Mouse (Mus musculus): ENCODE data around the gene Rragd. TPM values are rescaled to one million over a fixed set of nuclear protein-coding genes. Genes with fewer than 3 reads are reported as not detected.

Rragd gene
- total RNA-seq, 2 experiments from 2014 or later = 0.14 TPM; not detected in 1

- no peak for ATAC-seq (replicated peaks; ENCODE audit: low FRiP score, low TSS enrichment, poor library complexity, severe bottlenecking)
Measured at GRCm38 (mm10) chr4:32984801-32985675, 2.2 kb downstream of the Rragd start.

GRCm38 (mm10) chr4:32985684-32986083, 2.8 kb downstream of the Rragd start:
- no peak for ATAC-seq (replicated peaks; ENCODE audit: low FRiP score, low TSS enrichment, poor library complexity, severe bottlenecking)

DNA sequence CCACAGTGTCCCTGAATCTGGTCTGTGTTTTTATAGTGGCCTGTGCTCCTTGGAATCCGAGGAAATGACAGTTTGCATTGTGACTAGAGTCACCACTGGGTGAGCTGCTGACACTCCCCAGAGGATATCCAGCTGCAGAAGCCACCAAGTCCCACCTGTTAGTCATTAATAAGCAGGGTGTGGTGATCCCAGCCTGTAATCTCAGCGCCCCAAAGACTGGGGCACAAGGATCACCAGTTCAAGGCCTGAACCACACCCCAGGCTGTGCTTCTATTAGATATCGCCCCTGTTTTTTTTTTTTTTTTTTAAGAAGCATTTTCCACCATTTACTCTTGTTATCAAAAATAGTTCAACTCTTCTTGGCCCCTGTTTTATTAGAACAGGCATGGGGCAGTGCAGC, 4.2 kb downstream of the Rragd start:
- ATAC-seq (replicated peaks; ENCODE audit: low FRiP score, low TSS enrichment, poor library complexity, severe bottlenecking) = peak; percentile 97

DNA sequence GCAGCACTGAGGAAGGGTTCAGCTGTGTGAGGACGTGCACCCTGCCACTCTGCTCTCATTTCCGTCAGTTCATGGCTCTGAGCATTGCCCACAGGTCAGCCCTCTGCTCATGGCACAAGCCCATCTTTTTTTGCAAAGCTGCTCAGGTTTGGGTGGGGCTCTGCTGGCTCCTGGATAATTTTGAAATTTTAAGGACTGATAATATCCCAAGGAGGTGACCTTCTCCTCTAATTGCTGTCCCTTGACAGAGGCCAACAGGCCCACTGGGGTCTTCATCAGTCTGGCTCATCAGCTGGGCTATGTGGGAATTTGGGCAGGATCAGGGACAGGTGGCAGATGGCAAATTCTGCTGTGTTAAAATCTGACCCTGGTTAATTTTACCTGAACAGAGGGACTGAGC, 6.5 kb downstream of the Rragd start:
- no peak for ATAC-seq (replicated peaks; ENCODE audit: low FRiP score, low TSS enrichment, poor library complexity, severe bottlenecking)

DNA sequence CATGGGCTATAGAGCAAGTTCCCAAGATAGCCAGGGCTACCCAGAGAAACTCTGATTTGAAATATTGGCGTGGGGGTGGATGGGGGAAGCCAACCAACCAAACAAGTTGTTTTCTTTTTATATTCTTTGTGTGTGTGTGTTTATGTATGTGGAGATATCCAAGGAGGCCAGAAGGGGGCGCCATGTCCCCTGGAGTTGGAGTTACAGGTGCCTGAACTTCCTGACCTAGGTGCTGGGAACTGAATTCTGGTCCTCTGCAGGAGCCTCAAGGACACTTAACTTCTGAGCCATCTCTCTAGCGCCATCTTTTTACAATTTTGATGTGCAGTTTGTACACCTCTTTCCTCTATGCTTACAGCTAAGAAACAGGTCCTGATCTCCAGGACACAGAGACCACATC, 11.3 kb downstream of the Rragd start:
- no peak for ATAC-seq (replicated peaks; ENCODE audit: low FRiP score, low TSS enrichment, poor library complexity, severe bottlenecking)

DNA sequence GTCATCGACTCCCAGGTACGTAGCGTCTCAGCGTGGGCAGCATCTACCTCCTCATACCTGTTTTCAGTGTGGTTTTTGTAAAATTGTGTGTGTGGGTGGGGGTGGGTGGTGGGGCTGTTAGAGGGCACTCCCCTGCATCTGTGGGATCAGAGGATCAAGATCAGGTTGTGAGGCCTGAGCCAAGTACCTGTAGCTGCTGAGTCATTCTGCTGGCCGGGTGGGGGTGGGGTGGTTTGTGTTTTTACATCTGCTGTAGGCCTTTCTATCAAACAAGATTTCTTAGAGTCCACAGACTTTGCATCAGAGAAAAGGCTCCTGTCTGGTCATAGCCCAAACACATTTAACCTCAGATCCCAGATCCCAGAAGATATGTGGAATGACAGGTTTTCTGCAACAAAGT, 13.2 kb downstream of the Rragd start:
- no peak for ATAC-seq (replicated peaks; ENCODE audit: low FRiP score, low TSS enrichment, poor library complexity, severe bottlenecking)

DNA sequence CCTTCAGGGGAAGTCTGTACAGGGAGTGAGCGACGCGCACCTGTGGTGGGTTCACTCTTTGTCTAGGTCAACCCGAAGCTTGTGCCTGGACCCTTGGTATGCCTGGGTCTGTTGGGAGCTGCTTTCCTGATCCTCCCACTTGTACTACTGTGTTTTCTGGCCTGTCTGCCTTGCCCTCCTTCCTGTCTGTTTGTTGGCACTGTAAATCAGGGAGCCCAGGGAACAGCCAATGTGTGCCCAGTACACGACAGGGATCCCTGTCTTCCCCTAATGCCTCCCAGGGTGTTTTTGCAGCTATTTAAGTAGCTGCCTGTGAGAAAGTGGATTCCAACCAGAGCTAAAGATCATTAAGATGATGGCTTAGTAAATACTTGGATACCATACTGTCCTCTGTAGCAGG, 14.7 kb downstream of the Rragd start:
- ATAC-seq (replicated peaks; ENCODE audit: low FRiP score, low TSS enrichment, poor library complexity, severe bottlenecking) = no peak

DNA sequence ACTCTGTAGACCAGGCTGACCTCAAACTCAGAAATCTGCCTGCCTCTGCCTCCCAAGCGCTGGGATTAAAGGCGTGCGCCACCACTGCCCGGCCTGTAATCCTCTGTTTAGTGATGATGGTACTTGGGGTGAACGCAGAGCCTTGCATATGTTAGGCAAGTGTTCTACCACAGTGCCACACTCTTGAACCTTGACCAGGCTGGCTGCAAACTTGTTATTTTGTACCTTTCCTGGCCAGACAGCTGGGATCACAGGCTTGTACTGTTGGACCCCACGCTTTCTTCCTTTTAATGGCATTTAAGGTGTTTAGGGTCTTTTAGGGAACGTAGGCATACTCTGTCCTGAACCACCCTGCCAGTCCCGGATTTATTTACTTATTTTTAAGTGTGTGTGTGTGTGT, 16.2 kb downstream of the Rragd start:
- ATAC-seq (replicated peaks; ENCODE audit: low FRiP score, low TSS enrichment, poor library complexity, severe bottlenecking) = no peak

DNA sequence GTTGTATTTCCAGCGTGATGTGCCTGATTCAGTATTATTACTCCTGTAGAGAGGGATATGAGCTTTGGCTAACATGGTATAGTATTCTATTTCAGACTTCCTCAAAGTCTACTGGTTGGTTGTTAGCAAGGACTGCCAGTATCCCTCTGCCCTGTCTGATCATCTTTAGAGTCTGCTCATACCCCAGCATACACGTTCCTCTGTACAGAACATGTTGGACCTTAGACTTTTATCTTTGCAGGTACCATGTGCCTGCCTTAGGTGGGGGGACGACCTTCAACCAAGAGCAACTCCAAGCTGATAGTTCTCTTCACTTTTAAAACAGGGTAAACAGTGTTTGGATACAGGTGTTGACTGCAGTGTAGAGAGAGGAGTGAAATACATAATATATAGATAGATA, 19.2 kb downstream of the Rragd start:
- ATAC-seq (replicated peaks; ENCODE audit: low FRiP score, low TSS enrichment, poor library complexity, severe bottlenecking) = no peak

GRCm38 (mm10) chr4:33005595-33006470, 23.0 kb downstream of the Rragd start:
- ATAC-seq (replicated peaks; ENCODE audit: low FRiP score, low TSS enrichment, poor library complexity, severe bottlenecking) = peak; percentile 65; the same call in 1 of the 2 replicates

GRCm38 (mm10) chr4:33006844-33007243, 24.0 kb downstream of the Rragd start:
- no peak for ATAC-seq (replicated peaks; ENCODE audit: low FRiP score, low TSS enrichment, poor library complexity, severe bottlenecking)

- ATAC-seq (replicated peaks; ENCODE audit: low FRiP score, low TSS enrichment, poor library complexity, severe bottlenecking) = no peak
Measured at GRCm38 (mm10) chr4:33007443-33008217, 24.8 kb downstream of the Rragd start.

DNA sequence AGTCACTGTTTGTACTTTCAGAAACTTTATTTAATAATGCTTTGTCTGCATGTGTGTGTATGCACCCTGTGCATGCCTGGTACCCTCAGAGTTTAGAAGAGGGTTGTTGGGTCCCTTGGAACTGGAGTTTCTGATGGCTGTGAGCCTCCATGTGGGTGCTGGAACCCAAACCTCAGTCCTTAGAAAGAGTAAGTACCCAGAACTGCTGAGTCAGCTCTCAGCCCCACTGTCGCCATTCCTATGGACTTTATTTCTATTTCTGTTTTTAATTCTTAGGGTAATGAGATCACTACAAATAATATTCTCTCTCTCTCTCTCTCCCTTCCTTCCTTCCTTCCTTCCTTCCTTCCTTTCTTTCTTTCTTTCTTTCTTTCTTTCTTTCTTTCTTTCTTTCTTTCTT, 27.2 kb downstream of the Rragd start:
- no peak for ATAC-seq (replicated peaks; ENCODE audit: low FRiP score, low TSS enrichment, poor library complexity, severe bottlenecking)

DNA sequence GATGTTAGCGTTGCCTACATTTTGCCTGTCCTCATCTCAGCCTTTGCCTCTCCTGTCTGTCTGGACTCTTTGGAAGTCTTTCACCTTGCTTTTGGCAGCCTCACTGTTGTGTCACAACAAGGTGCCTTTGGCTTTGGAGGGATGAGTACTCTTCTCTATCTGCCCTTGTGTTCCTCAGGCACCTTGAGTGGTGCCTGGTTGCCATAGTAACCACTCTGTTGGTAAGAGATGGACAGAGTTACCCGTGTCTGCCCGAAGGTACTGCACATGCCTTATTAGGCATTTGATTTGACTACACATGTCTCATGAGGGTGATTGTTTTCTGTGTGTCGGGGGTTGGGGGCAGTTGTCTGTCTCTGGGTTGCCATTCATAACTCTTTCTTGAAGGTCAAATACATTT, 29.6 kb downstream of the Rragd start:
- ATAC-seq (replicated peaks; ENCODE audit: low FRiP score, low TSS enrichment, poor library complexity, severe bottlenecking) = no peak

- ATAC-seq (replicated peaks; ENCODE audit: low FRiP score, low TSS enrichment, poor library complexity, severe bottlenecking) = peak; percentile 95
Measured at GRCm38 (mm10) chr4:33018361-33018999, 35.6 kb downstream of the Rragd start.

DNA sequence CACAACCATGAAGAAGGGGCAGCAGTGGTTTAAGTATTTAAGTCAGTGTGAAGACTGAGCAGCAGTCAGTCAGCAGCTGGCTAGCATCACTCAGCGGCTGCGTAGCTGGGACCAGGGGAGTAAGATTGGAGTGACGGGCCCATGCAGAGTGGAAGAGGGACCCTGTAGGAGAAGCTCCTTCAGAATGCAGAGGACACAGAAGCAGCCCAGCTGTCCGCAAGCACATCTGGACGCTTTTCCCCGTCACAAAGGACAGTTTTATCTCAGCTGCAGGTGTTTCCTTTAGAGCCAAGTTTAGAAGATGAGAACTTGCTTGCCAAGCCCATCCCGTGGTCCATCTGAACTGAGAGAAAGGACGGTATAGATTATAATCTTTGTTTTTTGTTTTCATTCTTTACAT, 41.6 kb downstream of the Rragd start:
- ATAC-seq (replicated peaks; ENCODE audit: low FRiP score, low TSS enrichment, poor library complexity, severe bottlenecking) = no peak

GRCm38 (mm10) chr4:33029104-33029503, 46.3 kb downstream of the Rragd start:
- ATAC-seq (replicated peaks; ENCODE audit: low FRiP score, low TSS enrichment, poor library complexity, severe bottlenecking) = no peak

DNA sequence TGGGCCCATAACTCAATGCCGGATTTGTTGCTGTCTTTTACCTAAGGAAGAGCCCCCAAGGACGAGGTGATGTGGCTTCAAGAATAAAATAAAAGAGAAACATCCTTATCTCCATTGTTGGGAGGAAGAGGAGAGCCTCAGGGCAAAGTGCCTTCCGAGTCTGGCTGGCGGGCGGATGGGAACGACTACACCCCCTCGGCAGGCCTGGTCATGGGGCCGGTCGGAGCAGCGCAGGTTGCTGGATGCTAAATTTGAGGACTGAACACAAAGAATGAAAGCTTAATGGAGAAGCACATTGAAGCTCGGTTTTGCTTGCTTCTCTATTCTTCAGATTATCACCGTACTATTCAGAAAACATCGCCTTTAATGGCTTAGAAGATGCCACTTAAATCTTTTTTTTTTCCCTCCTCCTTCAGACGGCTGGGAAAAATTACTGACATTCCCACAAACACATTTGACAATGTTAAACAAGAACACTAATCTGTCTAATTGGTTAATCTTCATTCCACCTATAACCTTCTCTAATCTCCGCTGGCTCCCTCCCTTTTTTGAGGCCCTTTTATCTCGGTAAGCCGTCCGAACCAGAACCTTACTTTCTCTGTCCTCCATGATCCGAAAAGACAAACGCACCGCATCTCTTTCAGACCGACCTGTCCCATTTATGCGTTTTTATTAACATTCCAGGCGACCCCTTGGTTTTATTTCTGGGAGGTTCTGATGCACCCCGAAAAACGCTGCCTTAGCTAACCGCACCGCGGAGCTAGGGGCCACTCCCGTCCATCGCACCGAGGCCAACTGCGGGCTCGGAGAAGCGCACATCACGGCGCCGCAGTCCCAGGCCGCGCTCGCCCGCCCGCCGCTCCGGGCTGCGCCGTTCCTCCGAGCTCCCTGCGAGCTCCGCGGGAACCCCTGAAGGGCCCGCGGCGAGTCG, 47.7 kb downstream of the Rragd start:
- peak; percentile 49 for ATAC-seq (replicated peaks; ENCODE audit: low FRiP score, low TSS enrichment, poor library complexity, severe bottlenecking)
